Mouse (Mus musculus) MEL (cell line): Measurements from ENCODE around the gene Galnt9. TPM values are rescaled to one million over a fixed set of nuclear protein-coding genes. Genes with fewer than 3 reads are reported as not detected.

Experiments used
- DNase-seq: peaks from one replicate; pipeline ENCODE4 v3.0.0; 2011; ENCODE audit warnings: low read depth, low spot score
- H3K27ac ChIP-seq: 2 replicates; pipeline ENCODE4 v1.5.1; 2012; ENCODE audit warnings: low read depth, mild to moderate bottlenecking, control low read depth, low read length, moderate library complexity; ENCODE audit not compliant: control insufficient read depth
- H3K27me3 ChIP-seq, 2 experiments: fragments of 150-350 bp in 1 of 2; sonication (generic) in 1 of 2; 2 replicates each; pipeline ENCODE4 v1.6.1; 2012; ENCODE audit warnings: low read length in 2 of 2, mild to moderate bottlenecking in 2 of 2, improper control_type of control experiment in 1 of 2, moderate library complexity in 1 of 2; ENCODE audit not compliant: insufficient read depth in 2 of 2, control insufficient read depth in 1 of 2
- H3K36me3 ChIP-seq, 2 experiments: 2 replicates each; pipeline ENCODE4 v1.6.1; 2012 to 2014; ENCODE audit warnings: low read length in 2 of 2, improper control_type of control experiment in 1 of 2, inconsistent platforms in 1 of 2, mild to moderate bottlenecking in 1 of 2; ENCODE audit not compliant: insufficient read depth in 2 of 2, control insufficient read depth in 1 of 2
- H3K4me1 ChIP-seq, 2 experiments: fragments of 150-350 bp in 1 of 2; sonication (generic) in 1 of 2; 2 replicates each; pipeline ENCODE4 v1.6.1; 2012; ENCODE audit warnings: low read length in 2 of 2, improper control_type of control experiment in 1 of 2, mild to moderate bottlenecking in 1 of 2; ENCODE audit not compliant: insufficient read depth in 2 of 2, control insufficient read depth in 1 of 2
- H3K4me3 ChIP-seq, 2 experiments: fragments of 150-350 bp in 1 of 2; sonication (generic) in 1 of 2; 2 replicates each; pipeline ENCODE4 v1.5.1; 2012; ENCODE audit warnings: low read depth in 2 of 2, low read length in 2 of 2, mild to moderate bottlenecking in 2 of 2, moderate library complexity in 2 of 2, control low read depth in 1 of 2, improper control_type of control experiment in 1 of 2; ENCODE audit not compliant: control insufficient read depth in 1 of 2, insufficient read depth in 1 of 2
- H3K79me2 ChIP-seq: 2 replicates; pipeline ENCODE4 v1.6.1; 2012; ENCODE audit warnings: mild to moderate bottlenecking, low read length, moderate library complexity; ENCODE audit not compliant: control insufficient read depth, poor library complexity, insufficient read depth
- H3K9ac ChIP-seq: 2 replicates; pipeline ENCODE4 v1.6.1; 2012; ENCODE audit warnings: low read depth, mild to moderate bottlenecking, control low read depth, low read length, moderate library complexity; ENCODE audit not compliant: control insufficient read depth, poor library complexity, severe bottlenecking
- H3K9me3 ChIP-seq: fragments of 150-350 bp; sonication (generic); replicated peaks from 2 replicates; pipeline ENCODE4 v1.6.1; 2012; ENCODE audit warnings: mild to moderate bottlenecking, low read length, improper control_type of control experiment, moderate library complexity; ENCODE audit not compliant: insufficient read depth
- BHLHE40 ChIP-seq: IDR thresholded peaks from 2 replicates; pipeline ENCODE4 v1.6.1; 2012; ENCODE audit warnings: low read depth, mild to moderate bottlenecking, inconsistent platforms, low read length, improper control_type of control experiment, borderline replicate concordance
- CHD2 ChIP-seq: IDR thresholded peaks from 2 replicates; pipeline ENCODE4 v1.6.1; 2011; ENCODE audit warnings: low read length, improper control_type of control experiment
- CTCF ChIP-seq, 3 experiments: IDR thresholded peaks in 2 of 3; conservative IDR thresholded peaks in 1 of 3; 2 replicates each; pipeline ENCODE4 v1.5.1; 2011 to 2012; ENCODE audit warnings: low read length in 3 of 3, low read depth in 2 of 3, mild to moderate bottlenecking in 2 of 3, improper control_type of control experiment in 1 of 3, inconsistent platforms in 1 of 3, mixed read lengths in 1 of 3, moderate library complexity in 1 of 3; ENCODE audit not compliant: control insufficient read depth in 1 of 3, insufficient read depth in 1 of 3, poor library complexity in 1 of 3, severe bottlenecking in 1 of 3
- ELF1 ChIP-seq: IDR thresholded peaks from 2 replicates; pipeline ENCODE4 v1.6.1; 2014; ENCODE audit warnings: low read depth, mild to moderate bottlenecking, inconsistent platforms, low read length, improper control_type of control experiment, moderate library complexity
- ETS1 ChIP-seq: IDR thresholded peaks from 2 replicates; pipeline ENCODE4 v1.6.1; 2012; ENCODE audit warnings: low read depth, mild to moderate bottlenecking, inconsistent platforms, low read length, improper control_type of control experiment, moderate library complexity
- KAT2A ChIP-seq: conservative IDR thresholded peaks from 2 replicates; pipeline ENCODE4 v1.6.1; 2012; ENCODE audit warnings: low read depth, low read length, improper control_type of control experiment, inconsistent platforms
- MAFK ChIP-seq: IDR thresholded peaks from 2 replicates; pipeline ENCODE4 v1.6.1; 2011; ENCODE audit warnings: low read depth, mild to moderate bottlenecking, low read length, improper control_type of control experiment, borderline replicate concordance
- MAX ChIP-seq: IDR thresholded peaks from 2 replicates; pipeline ENCODE4 v1.6.1; 2011; ENCODE audit warnings: low read length, improper control_type of control experiment
- MXI1 ChIP-seq: IDR thresholded peaks from 2 replicates; pipeline ENCODE4 v1.6.1; 2011; ENCODE audit warnings: mild to moderate bottlenecking, low read depth, low read length, improper control_type of control experiment
- NELFE ChIP-seq: IDR thresholded peaks from 2 replicates; pipeline ENCODE4 v1.6.1; 2011; ENCODE audit warnings: low read depth, low read length, improper control_type of control experiment
- NRF1 ChIP-seq: IDR thresholded peaks from 2 replicates; pipeline ENCODE4 v1.6.1; 2014; ENCODE audit warnings: low read depth, mild to moderate bottlenecking, inconsistent platforms, low read length, improper control_type of control experiment, moderate library complexity; ENCODE audit not compliant: poor library complexity, insufficient read depth, severe bottlenecking
- POLR2AphosphoS2 ChIP-seq: IDR thresholded peaks from 2 replicates; pipeline ENCODE4 v1.6.1; 2011; ENCODE audit warnings: low read length, improper control_type of control experiment
- POLR2AphosphoS5 ChIP-seq: IDR thresholded peaks from 2 replicates; pipeline ENCODE4 v1.6.1; 2012; ENCODE audit warnings: low read depth, borderline replicate concordance, mild to moderate bottlenecking, inconsistent platforms, low read length, moderate library complexity, mixed read lengths
- RAD21 ChIP-seq: IDR thresholded peaks from 2 replicates; pipeline ENCODE4 v1.6.1; 2011; ENCODE audit warnings: mild to moderate bottlenecking, low read depth, low read length, improper control_type of control experiment
- SIN3A ChIP-seq: IDR thresholded peaks from 2 replicates; pipeline ENCODE4 v1.6.1; 2012; ENCODE audit warnings: low read length, improper control_type of control experiment, inconsistent platforms
- TAL1 ChIP-seq: IDR thresholded peaks from 2 replicates; pipeline ENCODE4 v1.6.1; 2012; ENCODE audit warnings: mild to moderate bottlenecking, inconsistent platforms, low read length, moderate library complexity, mixed read lengths
- TBP ChIP-seq: IDR thresholded peaks from 2 replicates; pipeline ENCODE4 v1.8.0; 2011; ENCODE audit warnings: low read depth, low read length, improper control_type of control experiment
- TCF12 ChIP-seq: IDR thresholded peaks from 2 replicates; pipeline ENCODE4 v1.6.1; 2014; ENCODE audit warnings: low read depth, mild to moderate bottlenecking, inconsistent platforms, low read length, improper control_type of control experiment, moderate library complexity
- UBTF ChIP-seq: IDR thresholded peaks from 2 replicates; pipeline ENCODE4 v1.6.1; 2012; ENCODE audit warnings: low read depth, mild to moderate bottlenecking, inconsistent platforms, low read length, improper control_type of control experiment, moderate library complexity, borderline replicate concordance; ENCODE audit not compliant: insufficient read depth
- USF1 ChIP-seq: IDR thresholded peaks from 2 replicates; pipeline ENCODE4 v1.6.1; 2014; ENCODE audit warnings: low read depth, mild to moderate bottlenecking, inconsistent platforms, low read length, improper control_type of control experiment, moderate library complexity
- polyA plus RNA-seq, 2 experiments: library from polyadenylated mRNA; stranded (reverse) in 1 of 2; unstranded in 1 of 2; fragments of >175 nt in 1 of 2; fragments of >200 nt in 1 of 2; gene quantifications; 2 replicates each; pipeline versions ENCODE4 v1.2.1 to v1.2.4; 2012; ENCODE audit warnings: low replicate concordance in 2 of 2, low read depth in 1 of 2; ENCODE audit not compliant: insufficient read length in 2 of 2, insufficient read depth in 1 of 2, missing spikeins in 1 of 2
- total RNA-seq: library from RNA; depleted of rRNA; stranded (reverse); fragments of 300-350 nt; gene quantifications from 2 replicates; pipeline ENCODE4 v1.2.3, GENCODE M21; 2012

The Galnt9 gene
- total and polyA plus RNA-seq, 3 experiments, result 0.23 to 0.99 TPM; not detected in 1

GRCm38 (mm10) chr5:110628156-110628555, 84.0 kb downstream of the Galnt9 start:
- H3K9me3 ChIP-seq, result no peaks in the 10 kb centered on the region
- no peaks in the 10 kb centered on the region for H3K79me2 ChIP-seq
- peaks cover 0 to 1% of the 10 kb centered on the region in 2 experiments; a peak in 2 of 4 replicates for H3K27me3 ChIP-seq
- H3K4me3 ChIP-seq, result no peak overlapping the region
- H3K36me3 ChIP-seq, result no peaks in the 10 kb centered on the region
- TF ChIP-seq KAT2A (no peak), MAFK (no peak), MAX (no peak), RAD21 (no peak)
- TF ChIP-seq, all 39 proteins: peak for 0
- Histone ChIP-seq H3K27ac (no peak overlapping the region), H3K9ac (no peak overlapping the region), H3K4me1 (no peaks in the 10 kb centered on the region)
- no peak for DNase-seq

GRCm38 (mm10) chr5:110629525-110630120, 85.5 kb downstream of the Galnt9 start:
- no peak overlapping the region for H3K4me3 ChIP-seq
- TF ChIP-seq USF1 (no peak), SIN3A (no peak), MXI1 (no peak), TAL1 (no peak), CHD2 (no peak)
- TF ChIP-seq, all 39 proteins: peak for 0
- H3K9ac ChIP-seq, result no peak overlapping the region
- H3K4me1 ChIP-seq, result no peaks in the 10 kb centered on the region
- H3K79me2 ChIP-seq, result no peaks in the 10 kb centered on the region
- no peaks in the 10 kb centered on the region for H3K9me3 ChIP-seq
- H3K36me3 ChIP-seq, result no peaks in the 10 kb centered on the region
- H3K27ac ChIP-seq, result no peak overlapping the region
- H3K27me3 ChIP-seq, result peaks cover 0 to 1% of the 10 kb centered on the region in 2 experiments; a peak in 2 of 4 replicates
- DNase-seq, result no peak

- Histone ChIP-seq H3K27ac (no peak overlapping the region), H3K36me3 (no peaks in the 10 kb centered on the region), H3K4me3 (no peak overlapping the region), H3K79me2 (no peaks in the 10 kb centered on the region), H3K4me1 (no peaks in the 10 kb centered on the region), H3K9ac (no peak overlapping the region), H3K27me3 (no peaks in the 10 kb centered on the region), H3K9me3 (no peaks in the 10 kb centered on the region)
- TF ChIP-seq TCF12 (no peak), TBP (no peak), CTCF (IDR thresholded peaks at IDR 0.05 in 2 of 3, conservative IDR thresholded peaks at IDR 0.05 in 1 of 3; ENCODE audit: control insufficient read depth in 1 of 3, insufficient read depth in 1 of 3, low read depth in 2 of 3, low read length in 3 of 3, poor library complexity in 1 of 3, severe bottlenecking in 1 of 3) (no peak), BHLHE40 (no peak), CHD2 (no peak), POLR2AphosphoS5 (no peak), POLR2AphosphoS2 (no peak), UBTF (no peak), NELFE (no peak), NRF1 (no peak), ELF1 (no peak), SIN3A (no peak), ETS1 (no peak), TAL1 (no peak)
- DNase-seq, result no peak
Measured at GRCm38 (mm10) chr5:110635951-110636707, 92.0 kb downstream of the Galnt9 start.
